Mouse (Mus musculus) 416B (cell line): Measurements from ENCODE around the gene Parp8.
A peak's percentile ranks its signal among the peaks of the same experiment; 100 is the strongest.

Experiments
- DNase-seq: peaks from one replicate; pipeline ENCODE4 v3.0.0; 2011; ENCODE audit warnings: low read depth

The Parp8 gene

GRCm38 (mm10) chr13:117025226-117026067 lies at the start of gene Parp8:
Gene Parp8 (minus strand): TSS chr13:117025537.
- DNase-seq = peak; percentile 73

- DNase-seq = no peak
Measured at GRCm38 (mm10) chr13:117062628-117063315, 37.4 kb upstream of the Parp8 start.

GRCm38 (mm10) chr13:117056466-117056865 lies 31.1 kb upstream of the Parp8 start:
- DNase-seq = no peak

- DNase-seq = peak; percentile 88
Measured at GRCm38 (mm10) chr13:117054811-117055496, 29.6 kb upstream of the Parp8 start.

- peak; percentile 89 for DNase-seq
Measured at GRCm38 (mm10) chr13:117052748-117053147, 27.4 kb upstream of the Parp8 start.

- DNase-seq = peak; percentile 98
Measured at GRCm38 (mm10) chr13:117048541-117048971, 23.2 kb upstream of the Parp8 start.

- DNase-seq = no peak
Measured at GRCm38 (mm10) chr13:117043567-117043966, 18.2 kb upstream of the Parp8 start.

- no peak for DNase-seq
Measured at GRCm38 (mm10) chr13:117041021-117041420, 15.7 kb upstream of the Parp8 start.

GRCm38 (mm10) chr13:117036277-117036676 lies 10.9 kb upstream of the Parp8 start:
- DNase-seq = peak; percentile 76

GRCm38 (mm10) chr13:117035121-117035520 lies 9.8 kb upstream of the Parp8 start:
- peak; percentile 79 for DNase-seq

GRCm38 (mm10) chr13:117034676-117035075 lies 9.3 kb upstream of the Parp8 start:
- DNase-seq = peak; percentile 76

- peak; percentile 95 for DNase-seq
Measured at GRCm38 (mm10) chr13:117033676-117034308, 8.5 kb upstream of the Parp8 start.

GRCm38 (mm10) chr13:117032402-117032801 lies 7.1 kb upstream of the Parp8 start:
- DNase-seq = peak; percentile 74

- no peak for DNase-seq
Measured at GRCm38 (mm10) chr13:117031546-117031945, 6.2 kb upstream of the Parp8 start.

GRCm38 (mm10) chr13:117028221-117028620 lies 2.9 kb upstream of the Parp8 start:
- no peak for DNase-seq

- DNase-seq = no peak
Measured at GRCm38 (mm10) chr13:117027336-117027735, 2.0 kb upstream of the Parp8 start.

- peak; percentile 59 for DNase-seq
Measured at GRCm38 (mm10) chr13:117026276-117026780, 991 bp upstream of the Parp8 start.

GRCm38 (mm10) chr13:117024916-117025225 lies 466 bp downstream of the Parp8 start:
- DNase-seq = no peak

GRCm38 (mm10) chr13:117024127-117024915 lies 1.0 kb downstream of the Parp8 start:
- peak; percentile 74 for DNase-seq

- no peak for DNase-seq
Measured at GRCm38 (mm10) chr13:117023346-117024050, 1.8 kb downstream of the Parp8 start.

GRCm38 (mm10) chr13:117020631-117021030 lies 4.7 kb downstream of the Parp8 start:
- peak; percentile 87 for DNase-seq
